Mouse (Mus musculus) midbrain, embryonic 14.5 days (tissue): ENCODE measurements around the gene Npc2. TPM values are rescaled to one million over a fixed set of nuclear protein-coding genes. Genes with fewer than 3 reads are reported as not detected.
A peak's percentile ranks its signal among the peaks of the same experiment; 100 is the strongest.

Experiments used
- ATAC-seq: fragments of 200-750 bp; cut with Nextera tagmentation; 2 replicates; pipeline ENCODE4 v1.8.0; 2017; ENCODE audit warnings: moderate number of reproducible peaks, moderate library complexity; ENCODE audit not compliant: low FRiP score, low TSS enrichment
- DNase-seq: peaks from one replicate; pipeline ENCODE4 v3.0.0-alpha.2; 2015
- H3K27ac ChIP-seq: fragments of 300-500 bp; sonication (generic); replicated peaks from 2 replicates; pipeline ENCODE4 v1.5.1; 2014; ENCODE audit warnings: mild to moderate bottlenecking, low read depth, low read length, moderate library complexity
- H3K27me3 ChIP-seq: fragments of 300-500 bp; sonication (generic); 2 replicates; pipeline ENCODE4 v1.6.1; 2014; ENCODE audit warnings: low read length, control low read depth, mixed read lengths; ENCODE audit not compliant: control insufficient read depth, insufficient read depth
- H3K36me3 ChIP-seq: fragments of 300-500 bp; sonication (generic); 2 replicates; pipeline ENCODE4 v1.6.1; 2014; ENCODE audit warnings: low read length, control low read depth; ENCODE audit not compliant: control insufficient read depth, insufficient read depth
- H3K4me1 ChIP-seq: fragments of 300-500 bp; sonication (generic); 2 replicates; pipeline ENCODE4 v1.6.1; 2014; ENCODE audit warnings: mild to moderate bottlenecking, antibody characterized with exemption, low read length, control low read depth; ENCODE audit not compliant: control insufficient read depth, insufficient read depth
- H3K4me2 ChIP-seq: fragments of 300-500 bp; sonication (generic); 2 replicates; pipeline ENCODE4 v1.6.1; 2014; ENCODE audit warnings: mild to moderate bottlenecking, low read length, moderate library complexity
- H3K4me3 ChIP-seq: fragments of 300-500 bp; sonication (generic); replicated peaks from 2 replicates; pipeline ENCODE4 v1.5.1; 2014; ENCODE audit warnings: low read depth, low read length
- H3K9ac ChIP-seq: fragments of 300-500 bp; sonication (generic); replicated peaks from 2 replicates; pipeline ENCODE4 v1.6.1; 2014; ENCODE audit warnings: mild to moderate bottlenecking, low read length, moderate library complexity
- H3K9me3 ChIP-seq: fragments of 300-500 bp; sonication (generic); 2 replicates; pipeline ENCODE4 v1.6.1; 2016; ENCODE audit warnings: low read length, control low read depth, mixed read lengths; ENCODE audit not compliant: control insufficient read depth
- WGBS: fragments of 180-500 bp; shearing (Covaris S2); extraction: QIAGEN DNeasy Blood & Tissue Kit; methylation state at CpG from one replicate; pipeline ENCODE4 v1.1.7; 2014; 5-methylcytosine and 5-hydroxymethylcytosine counted together
- polyA plus RNA-seq: library from polyadenylated mRNA; unstranded; fragments of >200 nt; fragmentation: Nextera tagmentation; extraction: Ambion mirVana; gene quantifications from 2 replicates; pipeline ENCODE4 v1.2.1, GENCODE M21; 2014

Npc2 gene
- polyA plus RNA-seq, 1 experiment from 2014 or later, result 61.0 TPM

DNA sequence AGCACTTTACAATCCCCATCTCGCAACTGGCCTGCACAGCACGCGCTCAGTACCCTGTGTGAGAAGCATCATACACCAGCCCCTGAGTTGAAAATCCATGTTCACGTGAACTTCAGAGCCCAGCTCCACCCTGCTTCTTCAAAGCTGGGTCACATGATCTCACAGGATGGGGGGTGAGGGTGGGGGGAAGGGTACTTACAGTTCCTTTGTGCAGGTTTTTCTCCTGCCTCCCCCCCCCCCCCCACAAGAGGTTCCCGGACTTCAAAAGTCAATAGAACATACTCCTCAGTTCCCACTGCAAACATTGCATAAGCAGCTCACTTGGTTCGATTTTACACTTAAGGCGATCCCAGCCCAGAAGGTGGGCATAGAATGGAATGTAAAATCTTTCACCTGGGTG, 3.3 kb downstream of the Npc2 start:
- H3K27ac ChIP-seq, result no peak overlapping the region
- no peak overlapping the region for H3K4me2 ChIP-seq
- no peaks in the 10 kb centered on the region for H3K9me3 ChIP-seq
- ATAC-seq (no peak), DNase-seq (no peak)
- peaks cover 23% of the 10 kb centered on the region for H3K4me1 ChIP-seq
- H3K36me3 ChIP-seq, result peaks cover 14% of the 10 kb centered on the region; the same call in 1 of the 2 replicates
- WGBS, result 90% methylated on average over 7 of the region's 7 CpGs
- no peak overlapping the region for H3K9ac ChIP-seq
- H3K27me3 ChIP-seq, result no peaks in the 10 kb centered on the region
- H3K4me3 ChIP-seq, result no peak overlapping the region

DNA sequence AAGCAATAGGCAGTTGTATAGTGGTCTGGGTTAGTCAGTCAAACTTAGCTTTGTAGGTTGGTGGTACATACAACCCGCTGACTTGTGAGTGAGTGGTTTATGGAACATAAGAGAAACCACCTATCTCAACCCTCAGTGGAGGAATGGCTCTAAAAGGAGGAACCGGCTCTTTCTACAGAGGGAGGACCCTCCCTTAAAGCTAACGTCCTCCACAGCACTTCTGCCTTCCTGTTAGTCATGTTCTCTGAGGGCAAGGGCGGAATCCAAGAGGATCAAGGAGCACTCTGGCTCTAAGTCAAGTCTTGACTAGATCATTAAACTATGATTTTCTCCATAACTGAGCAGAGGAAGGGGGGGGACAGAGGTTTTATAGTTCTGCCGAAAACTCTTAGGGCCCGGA, 5.4 kb downstream of the Npc2 start:
- 87% methylated on average over 6 of the region's 6 CpGs for WGBS
- no peak for ATAC-seq
- no peak for DNase-seq
- Histone ChIP-seq H3K27me3 (no peaks in the 10 kb centered on the region), H3K9ac (no peak overlapping the region), H3K4me2 (no peak overlapping the region), H3K36me3 (peaks cover 35% of the 10 kb centered on the region), H3K4me1 (peaks cover 14% of the 10 kb centered on the region), H3K9me3 (no peaks in the 10 kb centered on the region), H3K4me3 (no peak overlapping the region), H3K27ac (no peak overlapping the region)

DNA sequence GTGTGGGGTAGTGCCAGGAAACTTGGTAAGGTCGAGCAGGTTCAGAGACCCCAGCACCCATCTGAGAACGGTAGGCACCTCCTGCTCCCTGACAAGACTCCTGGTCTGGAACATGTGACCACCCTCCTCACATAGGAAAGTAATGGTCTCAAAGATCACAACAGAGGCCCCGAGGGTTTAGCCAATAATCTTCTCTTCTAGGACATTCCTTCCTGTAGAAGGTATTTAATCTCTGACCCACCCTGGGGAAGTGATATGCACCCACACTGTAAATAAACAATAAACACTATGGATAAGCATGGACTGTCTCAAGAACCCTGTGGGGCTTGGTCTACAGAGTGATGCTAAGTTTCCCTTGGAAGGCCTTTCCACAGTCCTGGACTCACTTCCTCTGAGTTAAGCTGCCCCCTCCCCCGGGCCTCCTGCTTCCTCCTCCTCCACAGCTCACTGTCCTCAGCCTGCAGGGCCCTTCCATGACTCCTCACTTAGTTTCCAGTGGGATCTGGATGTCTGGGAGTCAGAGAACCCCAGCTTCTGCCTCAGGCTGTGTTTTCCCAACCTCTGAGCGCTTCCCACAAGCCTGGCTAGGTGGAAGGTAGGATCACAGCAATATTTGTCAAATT, 6.7 kb downstream of the Npc2 start:
- Histone ChIP-seq H3K27me3 (no peaks in the 10 kb centered on the region), H3K9ac (no peak overlapping the region), H3K9me3 (no peaks in the 10 kb centered on the region), H3K27ac (no peak overlapping the region), H3K4me3 (no peak overlapping the region), H3K4me1 (peaks cover 9% of the 10 kb centered on the region), H3K4me2 (no peak overlapping the region), H3K36me3 (peaks cover 43% of the 10 kb centered on the region)
- 84% methylated on average over 5 of the region's 5 CpGs for WGBS
- DNase-seq (no peak), ATAC-seq (no peak)

DNA sequence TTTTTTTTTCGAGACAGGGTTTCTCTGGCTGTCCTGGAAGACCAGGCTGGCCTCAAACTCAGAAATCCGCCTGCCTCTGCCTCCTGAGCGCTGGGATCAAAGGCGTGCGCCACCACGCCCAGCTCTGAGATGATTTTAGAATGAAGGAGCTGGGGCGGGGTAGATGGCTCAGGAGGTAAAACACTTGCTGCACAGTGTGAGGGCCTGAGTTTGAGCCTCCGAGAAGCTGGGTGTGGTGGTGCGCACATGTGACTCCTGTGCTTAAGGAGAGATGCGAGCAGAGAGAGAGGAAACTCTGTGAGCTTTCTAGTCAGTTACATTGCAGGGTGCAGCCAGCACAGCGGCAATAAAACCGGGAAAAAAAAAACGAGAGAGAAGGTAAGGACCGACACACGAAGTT, 7.4 kb downstream of the Npc2 start:
- Histone ChIP-seq H3K9me3 (no peaks in the 10 kb centered on the region), H3K4me3 (no peak overlapping the region), H3K9ac (no peak overlapping the region), H3K36me3 (peaks cover 50% of the 10 kb centered on the region), H3K27me3 (no peaks in the 10 kb centered on the region), H3K4me2 (no peak overlapping the region), H3K27ac (no peak overlapping the region), H3K4me1 (0 out of 2 replicates have a peak, but pooled peaks cover 6% of the 10 kb centered on the region)
- 94% methylated on average over 15 of the region's 15 CpGs for WGBS
- DNase-seq, result no peak
- no peak for ATAC-seq

DNA sequence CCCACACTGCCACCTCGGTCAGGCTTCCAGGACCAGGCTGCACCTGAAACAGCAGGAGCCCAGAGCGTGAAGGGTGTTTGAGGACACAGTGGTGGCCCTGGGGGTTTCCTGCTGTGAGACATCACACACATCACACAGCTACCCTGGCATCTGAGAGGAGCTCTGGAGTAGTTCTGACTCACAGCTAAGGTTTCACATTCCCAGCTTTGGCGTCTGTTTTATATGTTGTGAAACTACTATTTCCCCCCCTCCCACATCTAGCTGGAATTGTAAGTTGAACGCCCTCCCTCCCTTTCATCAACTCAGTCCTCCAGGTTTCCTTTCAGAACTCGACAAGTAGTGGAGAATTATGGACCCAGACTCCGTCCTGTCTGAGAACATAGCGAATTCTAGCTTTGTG, 8.2 kb downstream of the Npc2 start:
- no peak for ATAC-seq
- peaks cover 57% of the 10 kb centered on the region for H3K36me3 ChIP-seq
- 90% methylated on average over 7 of the region's 7 CpGs for WGBS
- H3K27ac ChIP-seq, result no peak overlapping the region
- H3K9me3 ChIP-seq, result no peaks in the 10 kb centered on the region
- H3K4me1 ChIP-seq, result 0 out of 2 replicates have a peak, but pooled peaks cover 3% of the 10 kb centered on the region
- H3K4me2 ChIP-seq, result no peak overlapping the region
- DNase-seq, result no peak
- H3K4me3 ChIP-seq, result no peak overlapping the region
- no peaks in the 10 kb centered on the region for H3K27me3 ChIP-seq
- no peak overlapping the region for H3K9ac ChIP-seq

DNA sequence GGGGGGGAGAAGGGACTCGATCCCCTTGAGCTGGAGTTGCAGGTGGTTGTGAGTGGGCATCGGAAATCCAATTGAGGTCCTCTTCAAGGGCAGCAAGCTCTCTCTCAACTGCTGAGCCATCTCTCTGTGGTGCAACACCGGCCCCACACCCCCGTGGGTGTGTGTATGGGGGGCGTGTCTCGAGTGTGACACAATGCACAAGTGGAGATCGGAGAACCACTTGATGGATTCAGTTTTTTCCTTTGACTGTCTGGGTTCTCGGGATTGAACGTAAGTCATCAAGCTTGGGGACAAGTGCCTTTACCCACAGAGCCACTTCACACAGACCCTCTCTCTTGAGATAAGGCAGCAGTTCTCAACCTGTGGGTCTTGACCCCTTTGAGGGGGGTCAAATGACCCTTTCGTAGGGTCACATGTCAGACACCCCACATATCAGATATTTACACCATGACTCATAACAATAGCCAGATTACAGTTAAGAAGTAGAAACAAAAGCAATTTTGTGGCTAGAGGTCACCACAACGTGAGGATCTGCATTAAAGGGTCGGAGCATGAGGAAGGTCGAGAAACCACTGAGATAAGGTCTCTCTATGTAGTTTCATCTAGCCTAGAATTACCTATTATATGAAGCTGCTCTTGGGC, 9.3 kb downstream of the Npc2 start:
- Histone ChIP-seq H3K4me1 (0 out of 2 replicates have a peak, but pooled peaks cover 3% of the 10 kb centered on the region), H3K4me2 (no peak overlapping the region), H3K9ac (no peak overlapping the region), H3K4me3 (no peak overlapping the region), H3K36me3 (peaks cover 59% of the 10 kb centered on the region), H3K27ac (no peak overlapping the region), H3K27me3 (no peaks in the 10 kb centered on the region), H3K9me3 (no peaks in the 10 kb centered on the region)
- DNase-seq, result no peak
- no peak for ATAC-seq
- 93% methylated on average over 13 of the region's 13 CpGs for WGBS

DNA sequence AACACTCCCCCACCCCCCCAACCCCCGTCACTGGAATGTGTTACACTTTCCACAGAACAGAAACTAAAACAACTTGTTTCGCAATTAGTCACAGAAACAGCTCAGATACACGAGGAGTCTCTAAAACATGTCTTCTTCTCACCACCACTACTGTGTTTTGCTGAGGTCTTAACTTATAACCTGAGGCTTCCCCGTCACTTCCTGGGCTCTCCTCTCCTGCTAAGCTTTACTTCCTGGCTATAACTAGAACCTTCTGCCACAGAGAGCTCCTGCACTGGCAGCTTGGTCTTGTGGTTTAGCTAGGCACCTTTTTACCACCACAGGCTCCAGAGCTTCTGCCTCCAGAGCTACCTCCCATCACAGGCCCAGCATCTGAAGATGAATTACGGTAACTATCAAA, 10.4 kb downstream of the Npc2 start:
- ATAC-seq, result no peak
- Histone ChIP-seq H3K27ac (no peak overlapping the region), H3K4me3 (no peak overlapping the region), H3K4me1 (0 out of 2 replicates have a peak, but pooled peaks cover 3% of the 10 kb centered on the region), H3K27me3 (no peaks in the 10 kb centered on the region), H3K9ac (no peak overlapping the region), H3K9me3 (no peaks in the 10 kb centered on the region), H3K4me2 (no peak overlapping the region), H3K36me3 (peaks cover 69% of the 10 kb centered on the region)
- no peak for DNase-seq
- WGBS, result 93% methylated on average over 5 of the region's 5 CpGs

DNA sequence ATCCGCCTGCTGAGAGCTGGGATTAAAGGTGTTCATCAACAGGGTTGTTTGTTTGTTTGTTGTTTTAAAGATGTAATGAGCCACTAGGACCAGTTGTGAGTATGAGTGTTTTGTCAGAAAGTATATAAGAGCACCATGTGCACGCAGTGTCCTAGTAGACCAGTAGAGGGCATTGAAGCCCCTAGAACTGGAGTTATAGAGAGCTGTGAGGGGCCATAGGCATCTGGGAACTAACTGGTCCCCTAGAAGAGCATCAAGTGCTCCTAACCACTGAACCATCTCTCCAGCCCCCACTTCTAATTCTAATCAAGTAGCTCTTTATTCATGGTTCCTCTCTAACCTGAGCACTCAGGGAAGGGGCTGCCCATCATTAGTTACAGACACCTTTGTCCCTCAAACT, 13.9 kb downstream of the Npc2 start:
- Histone ChIP-seq H3K27ac (no peak overlapping the region), H3K4me3 (no peak overlapping the region), H3K4me2 (no peak overlapping the region), H3K27me3 (no peaks in the 10 kb centered on the region), H3K9me3 (no peaks in the 10 kb centered on the region), H3K36me3 (peaks cover 76% of the 10 kb centered on the region), H3K4me1 (no peaks in the 10 kb centered on the region), H3K9ac (no peak overlapping the region)
- 78% methylated on average over 2 of the region's 2 CpGs for WGBS
- DNase-seq, result peak; percentile 72
- no peak for ATAC-seq

DNA sequence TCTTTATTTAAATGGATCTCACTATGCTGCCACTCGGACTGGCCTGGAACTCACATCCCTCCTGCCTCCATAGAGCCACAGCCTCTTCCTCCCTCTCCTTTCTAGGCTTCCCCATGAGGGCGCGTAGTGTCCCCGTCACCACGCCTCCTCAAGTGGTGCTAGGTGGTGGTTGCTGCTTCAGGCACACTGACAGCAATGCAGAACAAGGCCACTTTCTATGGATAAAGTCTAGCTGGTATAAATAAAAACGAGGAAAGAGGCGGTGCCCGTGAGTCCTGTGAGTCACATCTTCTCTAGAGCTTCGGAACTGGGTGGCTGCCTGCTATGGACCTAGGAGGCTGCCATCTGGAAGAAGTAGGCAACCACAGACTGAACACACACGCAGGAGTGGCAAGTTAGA, 16.9 kb downstream of the Npc2 start:
- no peak for ATAC-seq

More for the DNA sequence above, 16.9 kb downstream of the Npc2 start:
- Histone ChIP-seq H3K9ac (no peak overlapping the region), H3K27me3 (no peaks in the 10 kb centered on the region), H3K4me1 (peaks cover 27% of the 10 kb centered on the region), H3K9me3 (no peaks in the 10 kb centered on the region), H3K36me3 (peaks cover 51% of the 10 kb centered on the region), H3K4me2 (no peak overlapping the region), H3K4me3 (no peak overlapping the region), H3K27ac (no peak overlapping the region)
- no peak for DNase-seq
- 95% methylated on average over 10 of the region's 10 CpGs for whole genome bisulfite sequencing
